Mouse (Mus musculus) kidney, adult 2 months (tissue): ENCODE data around the gene Cage1. TPM values are rescaled to one million over a fixed set of nuclear protein-coding genes. Genes with fewer than 3 reads are reported as not detected.

Source experiments
- DNase-seq: peaks from one replicate; pipeline ENCODE4 v3.0.0; 2021
- H3K27ac ChIP-seq: fragments of 200-500 bp; 2 replicates; pipeline ENCODE4 v1.5.1; 2012; ENCODE audit warnings: low read depth, low read length, control low read depth, inconsistent platforms; ENCODE audit not compliant: insufficient read depth
- H3K27me3 ChIP-seq: fragments of 200-500 bp; replicated peaks from 2 replicates; pipeline ENCODE4 v1.6.1; 2012; ENCODE audit warnings: mild to moderate bottlenecking, moderate library complexity, low read length, inconsistent platforms; ENCODE audit not compliant: control insufficient read depth, insufficient read depth
- H3K36me3 ChIP-seq: fragments of 200-500 bp; 2 replicates; pipeline ENCODE4 v1.6.1; 2012; ENCODE audit warnings: mild to moderate bottlenecking, moderate library complexity, low read length, inconsistent platforms; ENCODE audit not compliant: control insufficient read depth, insufficient read depth
- H3K4me1 ChIP-seq: fragments of 200-500 bp; 2 replicates; pipeline ENCODE4 v1.6.1; 2011; ENCODE audit warnings: low read length; ENCODE audit not compliant: control insufficient read depth, insufficient read depth
- H3K4me3 ChIP-seq: fragments of 200-500 bp; 2 replicates; pipeline ENCODE4 v1.5.1; 2011; ENCODE audit warnings: mild to moderate bottlenecking, low read depth, low read length, control low read depth; ENCODE audit not compliant: insufficient read depth
- CTCF ChIP-seq: fragments of 200-500 bp; conservative IDR thresholded peaks from 2 replicates; pipeline ENCODE4 v1.5.1; 2011; ENCODE audit warnings: low read depth, mild to moderate bottlenecking, control low read depth, low read length, moderate library complexity, mixed read lengths; ENCODE audit not compliant: insufficient read depth, insufficient read length
- POLR2A ChIP-seq: fragments of 200-500 bp; IDR thresholded peaks from one replicate; pipeline ENCODE4 v1.6.1; 2011; ENCODE audit warnings: low read depth, low read length, control low read depth
- WGBS: fragments of 180-500 bp; shearing (Covaris S2); methylation state at CpG from one replicate; pipeline ENCODE4 v1.1.7; 2018; 5-methylcytosine and 5-hydroxymethylcytosine counted together
- polyA plus RNA-seq: library from polyadenylated mRNA; depleted of rRNA; stranded (reverse); fragments of >200 nt; gene quantifications from 2 replicates; pipeline ENCODE4 v1.2.3, GENCODE M21; 2012

Cage1 gene
- polyA plus RNA-seq, 1 experiment: 0.28 TPM

DNA sequence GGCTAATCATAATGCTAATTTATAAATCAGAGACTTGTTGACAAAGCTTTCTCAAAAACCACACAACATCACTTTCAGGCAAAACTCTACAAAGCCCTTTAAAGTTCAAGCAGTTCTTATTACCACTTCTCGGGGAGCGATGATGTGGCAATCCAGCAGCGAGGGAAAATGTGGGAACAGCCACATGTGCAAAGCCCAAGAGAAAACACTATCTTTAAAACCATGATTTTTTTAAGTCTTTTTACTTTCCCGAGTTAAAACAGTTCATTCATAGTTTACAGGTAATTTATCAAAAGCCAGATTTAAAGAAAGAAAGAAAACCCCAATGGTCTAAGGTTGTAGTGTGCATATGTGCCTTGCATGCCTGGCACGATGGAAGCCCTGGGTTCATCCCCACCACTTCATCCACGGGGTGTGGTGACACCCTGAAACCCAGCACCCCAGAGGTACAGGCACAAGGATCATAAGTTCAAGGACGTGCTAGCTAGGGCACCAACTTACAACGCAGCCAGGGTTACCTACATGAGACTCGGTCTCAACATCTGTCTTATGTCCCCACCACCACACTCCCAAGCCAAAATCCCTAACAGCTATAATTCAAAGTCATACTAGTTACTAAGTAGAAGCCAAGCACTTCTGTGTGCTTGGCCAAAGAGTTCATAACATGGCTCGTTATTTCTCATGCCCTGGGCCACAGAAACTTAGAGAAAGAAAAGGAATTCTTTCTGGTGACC lies 44.1 kb downstream of the Cage1 start:
- Histone ChIP-seq H3K36me3 (no peaks in the 10 kb centered on the region; the same call in 1 of the 2 replicates), H3K4me3 (peak overlapping the region; percentile 31), H3K4me1 (peaks cover 4% of the 10 kb centered on the region; the same call in 1 of the 2 replicates), H3K27me3 (no peaks in the 10 kb centered on the region), H3K27ac (no peak overlapping the region)
- DNase-seq: peak; percentile 4
- WGBS: 15% methylated on average over 10 of the region's 10 CpGs
- no peak for TF ChIP-seq POLR2A
- no peak for TF ChIP-seq CTCF

GRCm38 (mm10) chr13:37989701-37990100 lies 47.2 kb downstream of the Cage1 start:
- Histone ChIP-seq H3K4me1 (peaks cover 4% of the 10 kb centered on the region; the same call in 1 of the 2 replicates), H3K27ac (no peak overlapping the region), H3K27me3 (no peaks in the 10 kb centered on the region), H3K36me3 (peaks cover 5% of the 10 kb centered on the region), H3K4me3 (no peak overlapping the region)
- TF ChIP-seq CTCF: no peak
- TF ChIP-seq POLR2A: no peak
- 87% methylated on average over 8 of the region's 8 CpGs for WGBS
- DNase-seq: no peak

DNA sequence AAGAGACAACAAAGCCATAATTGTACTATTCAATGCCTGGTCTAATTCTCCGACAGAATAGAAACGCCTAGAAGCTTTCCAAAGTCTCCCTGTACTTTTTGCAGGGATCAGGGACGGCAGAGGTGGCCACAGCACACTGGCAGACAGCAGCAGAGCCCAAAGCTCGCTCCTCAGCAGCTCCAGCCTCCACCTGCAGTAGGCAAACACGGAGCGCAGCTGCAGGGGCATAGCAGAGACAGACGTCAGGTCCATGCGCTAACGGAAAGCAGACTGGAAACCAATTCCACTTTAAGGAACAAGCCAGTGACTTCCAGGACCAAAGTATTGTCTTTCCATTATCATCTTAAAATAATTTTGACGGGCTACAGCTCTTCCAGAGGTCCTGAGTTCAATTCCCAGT lies 50.7 kb downstream of the Cage1 start:
- Histone ChIP-seq H3K4me1 (no peaks in the 10 kb centered on the region), H3K27ac (no peak overlapping the region), H3K27me3 (no peaks in the 10 kb centered on the region), H3K36me3 (peaks cover 16% of the 10 kb centered on the region), H3K4me3 (no peak overlapping the region)
- no peak for TF ChIP-seq CTCF
- TF ChIP-seq POLR2A: no peak
- WGBS: 89% methylated on average over 10 of the region's 10 CpGs
- no peak for DNase-seq

DNA sequence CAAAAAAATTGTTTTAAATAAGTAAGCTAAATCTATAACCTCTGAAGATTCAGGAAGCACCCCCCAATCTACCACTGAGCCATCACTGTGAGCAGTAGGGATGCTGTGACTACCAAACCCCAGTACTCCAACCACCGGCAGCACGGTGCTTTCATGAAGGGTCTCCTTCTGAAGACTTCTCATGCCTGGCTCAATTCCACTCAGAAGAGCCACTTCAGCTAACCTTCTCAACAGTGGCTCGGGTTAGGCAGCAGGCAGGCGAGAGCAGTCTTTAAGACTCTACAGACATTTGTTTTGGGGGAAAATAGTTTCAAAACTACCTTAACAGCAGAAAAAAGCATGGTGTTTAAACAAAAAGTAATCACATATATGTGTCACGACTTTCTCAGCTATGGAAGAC lies 55.8 kb downstream of the Cage1 start:
- H3K27ac ChIP-seq: no peak overlapping the region
- H3K27me3 ChIP-seq: no peaks in the 10 kb centered on the region
- 93% methylated on average over 5 of the region's 5 CpGs for WGBS
- no peak for DNase-seq
- H3K4me3 ChIP-seq: no peak overlapping the region
- H3K4me1 ChIP-seq: no peaks in the 10 kb centered on the region
- no peak for TF ChIP-seq CTCF
- TF ChIP-seq POLR2A: no peak
- H3K36me3 ChIP-seq: peaks cover 16% of the 10 kb centered on the region

- no peak for DNase-seq
- Histone ChIP-seq H3K4me1 (no peaks in the 10 kb centered on the region), H3K27ac (no peak overlapping the region), H3K27me3 (no peaks in the 10 kb centered on the region), H3K4me3 (no peak overlapping the region), H3K36me3 (peaks cover 15% of the 10 kb centered on the region)
- WGBS: 93% methylated on average over 10 of the region's 10 CpGs
- TF ChIP-seq POLR2A: no peak
- no peak for TF ChIP-seq CTCF
Measured at GRCm38 (mm10) chr13:37980346-37980745, 56.5 kb downstream of the Cage1 start.

GRCm38 (mm10) chr13:37979506-37979905 lies 57.4 kb downstream of the Cage1 start:
- Histone ChIP-seq H3K27ac (no peak overlapping the region), H3K27me3 (no peaks in the 10 kb centered on the region), H3K4me1 (no peaks in the 10 kb centered on the region), H3K4me3 (no peak overlapping the region), H3K36me3 (peaks cover 11% of the 10 kb centered on the region)
- DNase-seq: no peak
- 92% methylated on average over 12 of the region's 12 CpGs for WGBS
- TF ChIP-seq POLR2A: no peak
- no peak for TF ChIP-seq CTCF

DNA sequence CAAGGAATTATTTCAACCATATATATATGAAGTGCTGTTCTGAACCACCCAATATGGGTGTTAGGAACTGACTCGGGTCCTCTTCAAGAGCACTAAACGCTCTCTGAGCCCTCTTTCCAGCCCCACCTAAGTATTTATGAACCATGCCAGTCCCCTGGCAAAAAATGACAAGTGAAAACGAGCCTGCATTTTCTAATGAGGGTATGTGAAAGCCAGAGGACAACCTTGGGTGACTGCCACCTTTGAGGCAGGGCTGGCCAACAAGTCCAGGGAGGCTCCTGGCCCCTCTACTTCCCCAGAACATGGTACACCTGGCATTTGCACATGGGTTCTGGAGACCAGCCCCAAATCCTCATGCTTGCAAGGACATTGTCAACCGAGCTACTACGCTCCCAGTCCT lies 62.1 kb downstream of the Cage1 start:
- Histone ChIP-seq H3K4me3 (no peak overlapping the region), H3K27me3 (no peaks in the 10 kb centered on the region), H3K27ac (no peak overlapping the region), H3K36me3 (peaks cover 1% of the 10 kb centered on the region; the same call in 1 of the 2 replicates), H3K4me1 (no peaks in the 10 kb centered on the region)
- DNase-seq: no peak
- WGBS: 79% methylated on average over 5 of the region's 5 CpGs
- no peak for TF ChIP-seq CTCF
- no peak for TF ChIP-seq POLR2A
